Mouse (Mus musculus) E14TG2a.4 (cell line): ENCODE results near the gene Usp15.
A peak's percentile ranks its signal among the peaks of the same experiment; 100 is the strongest.

Experiments used
- H3K27me3 ChIP-seq: 2 replicates; pipeline ENCODE4 v1.6.1; 2014; ENCODE audit warnings: low read length, control low read depth; ENCODE audit not compliant: insufficient read depth
- H3K36me3 ChIP-seq: 2 replicates; pipeline ENCODE4 v1.6.1; 2014; ENCODE audit warnings: low read length, control low read depth; ENCODE audit not compliant: insufficient read depth
- H3K4me1 ChIP-seq: replicated peaks from 2 replicates; pipeline ENCODE4 v1.6.1; 2014; ENCODE audit warnings: low read depth, low read length, control low read depth
- H3K4me3 ChIP-seq: replicated peaks from 2 replicates; pipeline ENCODE4 v1.5.1; 2014; ENCODE audit warnings: mild to moderate bottlenecking, low read length
- H3K9me3 ChIP-seq: 2 replicates; pipeline ENCODE4 v1.6.1; 2014; ENCODE audit warnings: low read length, control low read depth
- CTCF ChIP-seq: conservative IDR thresholded peaks from 2 replicates; pipeline ENCODE4 v1.5.1; 2014; ENCODE audit warnings: low read length
- NANOG ChIP-seq: IDR thresholded peaks from 2 replicates; pipeline ENCODE4 v1.6.1; 2014; ENCODE audit warnings: borderline replicate concordance, low read length, mixed read lengths
- POU5F1 ChIP-seq: IDR thresholded peaks from 2 replicates; pipeline ENCODE4 v1.6.1; 2014; ENCODE audit warnings: low read length, borderline replicate concordance

Usp15 gene

DNA sequence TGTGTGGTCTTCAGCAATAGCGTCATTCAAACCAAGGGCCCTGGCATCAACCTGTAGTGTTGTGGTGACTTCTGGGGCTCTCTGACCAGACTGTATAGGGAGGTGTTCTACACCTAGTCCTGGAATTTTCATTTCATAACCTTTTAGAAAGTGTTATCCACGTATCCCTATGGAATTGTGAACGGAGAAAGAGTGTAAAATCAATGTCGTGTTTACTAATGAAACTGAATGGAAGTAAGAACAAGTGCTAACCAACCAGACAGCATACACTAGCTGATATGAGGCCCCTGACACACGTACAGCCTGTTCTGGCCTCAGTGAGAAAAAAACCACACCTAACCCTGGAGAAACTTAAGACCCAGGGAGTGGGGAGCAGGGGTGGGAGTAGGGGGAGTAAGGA, 4.6 kb upstream of the Usp15 start:
- Histone ChIP-seq H3K4me3 (no peak overlapping the region), H3K9me3 (no peaks in the 10 kb centered on the region), H3K27me3 (peaks cover 23% of the 10 kb centered on the region), H3K36me3 (no peaks in the 10 kb centered on the region), H3K4me1 (peaks cover 19% of the 10 kb centered on the region)
- TF ChIP-seq POU5F1 (no peak), CTCF (no peak)

DNA sequence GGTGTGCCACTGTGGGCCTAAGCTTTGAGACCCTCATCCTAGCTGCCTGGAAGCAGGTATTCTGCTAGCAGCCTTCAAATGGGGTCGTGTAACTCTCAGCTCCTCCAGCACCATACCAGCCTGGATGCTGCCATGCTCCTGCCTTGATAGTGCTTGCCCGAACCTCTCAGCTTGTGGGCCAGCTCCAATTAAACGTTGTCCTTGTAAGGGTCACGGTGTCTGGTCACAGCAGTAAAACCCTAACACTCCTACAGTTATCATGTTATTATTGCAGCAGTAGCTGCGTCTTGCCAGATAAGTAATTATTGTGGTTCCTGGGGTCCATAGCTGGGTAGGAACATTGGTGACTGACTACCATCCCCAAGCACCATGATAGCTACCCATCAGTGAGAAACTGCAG, 4.2 kb upstream of the Usp15 start:
- TF ChIP-seq POU5F1 (no peak), NANOG (no peak), CTCF (no peak)
- Histone ChIP-seq H3K27me3 (peaks cover 23% of the 10 kb centered on the region), H3K36me3 (no peaks in the 10 kb centered on the region), H3K4me1 (peaks cover 19% of the 10 kb centered on the region), H3K9me3 (no peaks in the 10 kb centered on the region), H3K4me3 (no peak overlapping the region)

DNA sequence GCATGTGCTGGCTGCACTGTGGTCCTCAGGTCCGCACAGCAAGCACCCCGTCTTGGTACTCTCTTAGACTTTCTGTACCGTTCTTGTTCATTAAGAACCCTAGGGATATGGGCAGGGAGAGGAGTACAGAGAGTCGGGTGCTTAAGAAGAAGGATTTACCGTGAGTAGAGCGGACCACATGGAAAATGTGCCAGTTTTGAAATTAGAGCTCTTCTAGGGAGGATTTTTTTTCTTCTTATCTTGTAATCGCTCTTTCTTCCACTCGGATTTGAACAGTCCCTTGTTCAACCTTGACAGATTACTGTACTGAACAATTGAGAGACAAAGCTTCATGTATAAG, 3.5 kb upstream of the Usp15 start:
- no peaks in the 10 kb centered on the region for H3K9me3 ChIP-seq
- H3K27me3 ChIP-seq = peaks cover 23% of the 10 kb centered on the region
- TF ChIP-seq POU5F1 (no peak), NANOG (no peak), CTCF (no peak)
- H3K4me1 ChIP-seq = peaks cover 23% of the 10 kb centered on the region
- peak overlapping the region; percentile 46 for H3K4me3 ChIP-seq
- H3K36me3 ChIP-seq = no peaks in the 10 kb centered on the region

DNA sequence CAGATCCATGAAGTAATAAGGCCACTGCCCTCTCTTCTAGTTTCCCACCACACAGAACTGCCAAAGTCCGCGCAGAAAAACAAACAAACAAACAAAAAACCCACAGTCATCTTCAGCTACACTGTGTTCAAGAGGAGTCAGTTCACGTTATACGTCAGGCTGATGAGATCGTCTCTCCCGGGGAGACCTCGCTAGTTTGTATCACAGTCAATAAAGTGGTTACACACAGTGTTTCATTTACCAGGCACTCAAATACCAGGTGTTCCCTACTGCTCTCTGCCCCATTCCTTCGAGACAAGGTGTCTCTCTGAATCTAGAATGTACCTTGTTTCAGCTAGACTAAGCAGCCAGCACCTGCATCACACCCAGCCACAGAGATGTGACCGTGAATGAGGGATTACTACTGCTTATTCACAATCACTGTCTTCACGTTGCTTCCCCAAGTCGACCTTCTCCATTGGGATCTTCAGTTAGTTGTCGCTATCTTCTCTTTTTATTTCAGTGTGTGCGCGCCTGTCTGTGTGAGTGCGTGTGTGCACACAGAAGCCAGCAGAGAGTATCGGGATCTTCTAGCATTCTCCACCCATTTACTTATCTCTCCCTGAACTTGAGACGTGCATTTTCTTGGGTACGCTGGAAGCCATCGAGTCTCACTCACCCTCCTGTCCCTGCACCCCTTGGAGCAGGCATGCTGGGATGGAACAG, 3.0 kb upstream of the Usp15 start:
- TF ChIP-seq CTCF = no peak
- no peak for TF ChIP-seq NANOG
- no peak for TF ChIP-seq POU5F1
- H3K4me1 ChIP-seq = peaks cover 27% of the 10 kb centered on the region
- H3K9me3 ChIP-seq = no peaks in the 10 kb centered on the region
- peak overlapping the region; percentile 46 for H3K4me3 ChIP-seq
- H3K27me3 ChIP-seq = peaks cover 23% of the 10 kb centered on the region
- H3K36me3 ChIP-seq = no peaks in the 10 kb centered on the region

DNA sequence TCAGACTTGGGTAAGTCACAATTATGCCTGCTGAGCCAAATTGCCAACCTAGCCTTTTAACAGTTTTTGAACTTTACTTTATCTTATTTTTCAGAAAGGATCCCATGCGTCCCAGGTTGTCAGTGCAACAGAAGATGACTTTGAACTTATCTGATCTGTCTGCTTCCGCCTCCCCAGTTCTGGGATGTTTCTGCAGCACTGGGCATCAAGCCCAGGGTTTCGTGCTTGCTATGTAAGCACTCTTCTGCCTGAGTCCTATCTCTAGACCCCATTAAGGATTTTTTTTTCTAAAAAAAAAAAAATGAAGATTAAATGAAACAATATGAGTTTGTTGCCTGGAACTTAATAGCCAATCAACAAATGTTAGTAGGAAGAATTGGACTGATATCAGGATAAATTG, 2.3 kb upstream of the Usp15 start:
- Histone ChIP-seq H3K4me3 (no peak overlapping the region), H3K36me3 (no peaks in the 10 kb centered on the region), H3K9me3 (no peaks in the 10 kb centered on the region), H3K4me1 (peaks cover 27% of the 10 kb centered on the region), H3K27me3 (peaks cover 23% of the 10 kb centered on the region)
- TF ChIP-seq CTCF = no peak
- no peak for TF ChIP-seq NANOG
- TF ChIP-seq POU5F1 = no peak

DNA sequence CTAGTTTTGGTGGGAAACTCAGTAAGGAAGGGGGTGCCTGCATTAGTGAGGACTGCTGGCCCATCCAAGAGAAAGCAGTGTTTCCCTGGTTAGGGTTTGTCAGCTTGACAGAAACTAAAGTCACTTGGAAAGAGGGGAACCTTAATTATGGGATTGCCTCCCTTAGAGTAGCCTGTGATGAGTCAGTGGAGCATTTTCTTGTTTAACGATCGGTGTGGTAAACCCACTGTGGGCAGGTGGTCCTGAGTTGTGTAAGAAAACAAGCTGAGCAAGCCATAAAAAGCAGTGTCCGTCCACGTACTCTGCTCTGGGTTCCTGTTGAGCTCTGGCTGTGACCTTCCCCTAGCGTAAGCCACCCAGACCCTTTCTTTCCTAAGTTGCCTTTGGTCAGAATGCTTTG, 1.4 kb upstream of the Usp15 start:
- no peaks in the 10 kb centered on the region for H3K36me3 ChIP-seq
- H3K27me3 ChIP-seq = peaks cover 23% of the 10 kb centered on the region
- H3K9me3 ChIP-seq = no peaks in the 10 kb centered on the region
- peaks cover 27% of the 10 kb centered on the region for H3K4me1 ChIP-seq
- no peak overlapping the region for H3K4me3 ChIP-seq
- TF ChIP-seq CTCF (no peak), POU5F1 (no peak), NANOG (no peak)

DNA sequence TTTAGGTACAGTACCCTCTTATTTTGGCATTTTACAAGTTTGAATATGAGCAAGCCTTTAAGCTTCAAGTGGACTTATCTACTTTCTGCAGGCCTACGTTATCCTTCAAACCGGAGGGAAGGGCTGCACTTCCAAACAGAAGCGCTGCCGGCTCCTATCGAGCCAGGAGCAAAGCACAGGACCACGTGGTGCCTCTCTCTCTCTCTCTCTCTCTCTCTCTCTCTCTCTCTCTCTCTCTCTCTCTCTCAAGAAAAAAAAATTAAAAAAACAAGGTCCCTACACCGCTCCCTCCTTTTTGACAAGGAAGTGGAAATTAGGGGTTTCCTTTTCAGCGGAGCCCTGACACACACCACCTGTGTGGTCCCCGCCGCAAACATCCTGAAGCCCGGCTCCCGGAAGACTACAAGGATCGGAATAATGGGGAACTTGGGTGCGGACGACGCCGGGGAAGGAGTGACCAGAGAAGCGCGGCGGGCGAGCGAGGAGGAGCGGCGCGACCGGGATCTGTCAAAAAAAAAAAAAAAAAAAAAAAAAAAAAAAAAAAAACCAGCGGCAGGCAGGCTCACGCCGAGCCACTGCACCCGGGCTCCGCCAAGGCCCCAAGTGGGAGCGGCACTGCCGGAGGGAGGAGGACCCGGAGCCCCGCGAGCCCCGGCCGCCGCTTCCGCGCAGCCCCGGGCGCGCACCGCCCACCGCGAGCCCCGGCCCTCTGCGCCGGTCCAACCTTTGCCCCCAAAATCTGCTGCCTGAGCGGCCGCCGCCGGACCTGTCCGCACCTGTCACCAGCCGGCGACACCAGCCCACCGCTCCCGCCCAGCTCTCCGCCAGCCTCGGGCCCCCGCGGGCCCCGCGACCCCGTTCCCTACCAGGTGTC, 597 bp downstream of the Usp15 start:
- H3K9me3 ChIP-seq = no peaks in the 10 kb centered on the region
- H3K27me3 ChIP-seq = peaks cover 23% of the 10 kb centered on the region
- H3K4me3 ChIP-seq = peak overlapping the region; percentile 94
- TF ChIP-seq CTCF (no peak), NANOG (no peak), POU5F1 (no peak)
- H3K36me3 ChIP-seq = no peaks in the 10 kb centered on the region
- peaks cover 31% of the 10 kb centered on the region for H3K4me1 ChIP-seq

DNA sequence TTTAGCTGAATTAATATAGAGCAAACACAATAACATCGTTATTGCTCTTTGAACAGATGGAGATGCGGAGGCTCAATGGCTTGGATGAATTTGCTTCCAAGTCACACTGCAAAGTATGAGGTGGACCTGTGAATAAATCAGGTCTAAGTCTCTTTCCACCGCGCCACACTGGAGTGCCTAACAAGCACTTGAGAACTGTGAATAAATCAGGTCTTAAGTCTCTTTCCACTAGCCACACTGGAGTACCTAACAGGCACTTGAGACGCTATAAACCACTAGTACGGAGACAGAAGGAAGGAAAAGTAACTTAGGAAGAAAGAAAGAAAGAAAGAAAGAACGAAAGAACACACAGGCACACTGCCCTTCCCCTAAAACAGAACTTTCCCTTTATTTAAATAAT, 1.3 kb downstream of the Usp15 start:
- H3K4me1 ChIP-seq = peaks cover 26% of the 10 kb centered on the region
- TF ChIP-seq POU5F1 (no peak), NANOG (no peak), CTCF (no peak)
- H3K9me3 ChIP-seq = no peaks in the 10 kb centered on the region
- peak overlapping the region; percentile 94 for H3K4me3 ChIP-seq
- H3K27me3 ChIP-seq = peaks cover 23% of the 10 kb centered on the region
- no peaks in the 10 kb centered on the region for H3K36me3 ChIP-seq

DNA sequence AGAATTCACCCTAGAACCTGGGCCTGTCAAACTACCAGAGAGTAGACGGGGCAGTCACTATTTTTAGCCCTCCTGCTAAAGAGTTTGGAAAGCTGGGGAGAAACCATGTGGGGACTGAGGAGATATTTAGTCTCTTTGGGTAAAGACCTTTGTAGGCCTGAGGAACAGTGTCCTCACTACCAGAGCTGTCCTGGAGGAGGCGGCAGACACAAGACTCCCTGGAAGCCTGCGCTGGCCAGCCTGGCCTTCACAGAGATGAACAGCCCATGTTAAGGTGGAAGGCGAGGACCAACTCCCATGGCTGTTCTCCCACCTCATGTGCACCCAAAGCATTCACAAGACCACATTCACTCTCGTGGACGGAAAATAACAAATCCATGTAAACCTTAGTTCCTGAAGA, 5.8 kb downstream of the Usp15 start:
- Histone ChIP-seq H3K9me3 (no peaks in the 10 kb centered on the region), H3K36me3 (peaks cover 7% of the 10 kb centered on the region), H3K27me3 (no peaks in the 10 kb centered on the region), H3K4me3 (no peak overlapping the region), H3K4me1 (peaks cover 24% of the 10 kb centered on the region)
- TF ChIP-seq POU5F1 (no peak), NANOG (no peak), CTCF (no peak)
